Mouse (Mus musculus): ENCODE data around the gene Fgf5.

Gene Fgf5

DNA sequence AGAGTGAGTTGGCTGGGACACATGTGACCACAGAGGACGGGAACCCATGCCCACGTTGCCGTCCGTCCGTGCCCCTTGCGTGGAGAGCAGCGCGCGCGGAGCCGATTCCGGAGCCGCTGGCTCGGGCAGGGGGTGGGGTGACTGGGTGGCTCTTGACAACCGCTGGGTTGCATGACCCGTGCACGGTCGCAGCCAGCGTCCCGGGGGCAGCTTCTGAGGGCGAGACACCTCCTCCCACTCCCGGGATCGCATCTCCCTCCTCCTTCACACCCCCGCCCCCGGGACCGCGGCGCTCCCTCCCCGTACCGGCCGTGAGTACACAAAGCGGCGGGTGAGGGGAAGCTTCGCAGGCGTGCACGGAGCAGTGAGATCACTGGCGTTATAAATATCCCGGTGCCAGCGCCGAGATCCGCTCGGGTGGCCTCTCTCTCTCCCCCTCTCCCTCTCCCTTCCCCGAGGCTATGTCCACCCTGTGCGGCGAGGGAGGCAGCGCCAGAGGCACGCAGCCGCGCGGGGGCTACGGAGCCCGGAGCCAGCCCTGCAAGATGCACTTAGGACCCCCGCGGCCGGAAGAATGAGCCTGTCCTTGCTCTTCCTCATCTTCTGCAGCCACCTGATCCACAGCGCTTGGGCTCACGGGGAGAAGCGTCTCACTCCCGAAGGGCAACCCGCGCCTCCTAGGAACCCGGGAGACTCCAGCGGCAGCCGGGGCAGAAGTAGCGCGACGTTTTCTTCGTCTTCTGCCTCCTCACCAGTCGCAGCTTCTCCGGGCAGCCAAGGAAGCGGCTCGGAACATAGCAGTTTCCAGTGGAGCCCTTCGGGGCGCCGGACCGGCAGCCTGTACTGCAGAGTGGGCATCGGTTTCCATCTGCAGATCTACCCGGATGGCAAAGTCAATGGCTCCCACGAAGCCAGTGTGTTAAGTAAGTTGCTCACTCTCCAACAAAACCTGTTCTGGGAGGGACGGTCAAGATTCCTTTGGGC lies at the start of gene Fgf5:
Gene Fgf5, plus strand, starts transcription at position 347 of the 984 bp plus-strand sequence.
- CTCF ChIA-PET = no interaction called here

DNA sequence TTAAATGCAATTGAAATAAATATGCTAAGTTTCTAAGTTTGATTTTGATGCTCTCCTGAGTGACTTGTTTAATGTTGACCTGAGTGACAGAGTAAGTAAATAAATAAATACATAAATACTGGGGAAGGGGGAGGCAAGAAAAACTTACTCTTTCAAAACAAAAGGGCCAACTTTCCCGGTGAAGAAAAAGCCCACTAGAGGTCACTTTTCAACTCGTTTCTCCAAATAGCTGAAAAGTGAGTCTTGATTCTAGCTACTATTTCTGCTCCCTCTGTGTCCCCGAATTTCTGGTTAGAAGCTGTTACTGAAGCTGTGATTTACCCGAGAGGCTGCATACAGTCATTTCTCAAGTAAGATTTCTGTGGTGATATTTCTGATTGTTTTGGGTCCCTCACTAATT lies 41.5 kb upstream of the Fgf5 start:
- CTCF ChIA-PET = no interaction called here

DNA sequence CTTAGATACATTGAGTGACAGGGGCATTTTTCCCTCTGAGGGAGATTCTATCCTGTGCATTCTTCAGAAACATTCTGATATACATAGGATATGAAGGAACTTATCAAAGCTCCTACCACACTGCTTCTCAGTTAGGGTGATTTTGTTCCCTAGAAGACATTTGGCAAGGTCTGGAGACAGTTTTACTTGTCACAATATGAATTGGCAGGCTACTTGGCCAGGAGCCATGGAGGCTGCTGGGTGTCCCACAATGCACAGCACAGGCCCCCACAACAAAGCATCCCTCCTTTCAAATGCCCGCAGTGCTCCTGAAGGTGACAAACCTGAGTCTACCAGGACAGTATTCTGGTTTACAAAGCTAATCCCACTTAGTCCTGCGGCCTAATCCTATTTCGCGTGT lies 32.0 kb upstream of the Fgf5 start:
- CTCF ChIA-PET = no interaction called here

DNA sequence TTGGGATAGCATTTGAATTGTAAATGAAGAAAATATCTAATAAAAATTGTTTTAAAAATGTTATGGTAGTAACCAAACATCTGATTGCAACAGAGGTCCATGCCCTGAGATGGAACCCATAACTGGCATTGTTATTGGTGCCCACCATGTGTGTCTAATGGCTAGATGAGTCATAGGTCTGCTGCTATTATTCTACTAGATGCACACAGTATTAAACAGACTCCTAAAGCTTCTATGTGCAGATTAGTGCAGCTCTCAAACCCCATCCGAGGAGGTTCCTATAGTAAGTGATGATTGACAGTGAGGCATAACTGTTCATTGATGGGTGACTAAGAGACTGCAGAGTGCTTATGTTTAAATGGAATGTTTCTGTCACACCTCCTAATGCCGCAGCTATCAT lies 27.3 kb upstream of the Fgf5 start:
- CTCF ChIA-PET = no interaction called here

DNA sequence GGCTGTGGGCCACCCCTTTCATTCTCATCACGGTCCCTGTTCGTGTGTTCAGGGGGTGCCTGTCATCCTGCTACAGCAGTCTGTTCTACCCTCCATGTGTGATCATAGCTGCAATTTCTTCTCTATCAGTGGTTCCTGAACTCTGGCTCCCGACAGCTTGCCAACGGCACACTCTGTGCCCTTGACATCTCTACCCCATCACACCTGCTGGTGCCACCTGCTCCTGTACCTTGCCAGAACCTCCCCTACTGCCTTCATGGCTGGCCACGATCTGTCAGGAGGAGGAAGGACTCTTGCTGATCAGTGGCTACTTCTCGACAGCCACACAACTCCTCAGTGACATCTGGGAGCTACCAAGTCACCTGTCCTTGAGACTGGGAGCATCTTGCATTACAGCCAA lies 24.5 kb upstream of the Fgf5 start:
- CTCF ChIA-PET = no interaction called here

DNA sequence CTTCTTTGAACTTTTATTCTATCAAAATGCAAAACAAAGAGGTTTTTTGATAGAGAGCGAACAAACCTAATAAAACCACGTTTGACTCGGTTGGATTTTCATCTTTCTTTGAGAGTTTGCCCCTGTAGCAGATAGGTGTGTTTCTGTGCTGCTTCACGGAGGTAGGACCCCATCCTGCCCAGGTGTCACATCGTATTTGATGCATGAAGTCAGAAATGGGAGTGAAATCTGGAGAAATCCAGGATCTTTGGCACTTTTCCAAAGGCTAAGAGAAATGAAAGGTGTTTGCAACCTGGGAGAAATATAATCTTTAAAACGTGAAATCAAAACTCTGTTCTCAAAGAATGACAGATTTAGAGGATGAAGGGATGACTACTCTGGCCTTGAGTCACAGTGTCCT lies 15.5 kb upstream of the Fgf5 start:
- CTCF ChIA-PET = no interaction called here

DNA sequence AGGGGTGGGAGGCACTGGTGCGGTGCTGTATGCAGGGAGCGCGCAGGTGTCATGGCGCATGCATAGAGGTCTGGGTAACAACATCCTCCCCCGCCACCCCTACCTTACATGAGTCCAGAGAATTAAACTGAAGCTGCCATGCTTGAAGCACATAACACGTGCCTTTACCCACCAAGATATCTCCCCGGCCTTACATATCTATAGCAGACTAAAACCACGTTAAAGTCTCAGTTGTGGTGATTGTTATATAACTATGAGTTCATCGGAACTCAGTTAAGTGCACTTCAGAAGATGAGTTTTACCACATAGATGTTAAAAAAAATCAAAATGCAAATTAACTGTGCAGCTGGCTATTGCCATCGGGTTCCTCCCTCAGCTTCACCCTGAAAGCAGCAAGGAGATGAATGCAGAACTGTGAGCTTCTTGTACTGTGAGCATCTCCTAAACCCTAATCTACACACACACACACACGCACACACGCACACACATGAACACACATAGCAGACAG lies 12.6 kb upstream of the Fgf5 start:
- CTCF ChIA-PET = no interaction called here

DNA sequence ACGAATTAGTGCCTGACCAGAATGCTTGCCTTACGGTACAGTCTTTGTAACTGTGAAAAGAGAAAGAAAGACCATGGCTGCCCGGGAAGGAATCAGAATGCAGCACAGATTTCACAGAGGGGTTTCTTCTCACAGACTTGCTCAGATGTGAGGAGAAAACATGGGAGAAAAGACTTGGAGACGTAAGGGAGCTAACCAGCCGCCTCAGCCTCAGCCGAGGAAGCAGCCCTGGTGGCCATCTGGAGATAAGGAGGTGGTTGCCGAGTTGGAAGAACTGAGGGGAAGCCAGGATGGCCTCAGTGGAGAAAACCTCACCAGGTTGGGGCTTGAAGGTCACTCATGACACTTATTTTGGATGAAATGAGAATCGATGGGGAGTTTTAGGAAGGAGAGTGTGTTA lies 8.7 kb upstream of the Fgf5 start:
- CTCF ChIA-PET = interaction anchor here (0.5 kb wide), 1 partner anchor 1368 kb away, joined by 3 read pairs; no protein-coding TSS in a partner anchor

DNA sequence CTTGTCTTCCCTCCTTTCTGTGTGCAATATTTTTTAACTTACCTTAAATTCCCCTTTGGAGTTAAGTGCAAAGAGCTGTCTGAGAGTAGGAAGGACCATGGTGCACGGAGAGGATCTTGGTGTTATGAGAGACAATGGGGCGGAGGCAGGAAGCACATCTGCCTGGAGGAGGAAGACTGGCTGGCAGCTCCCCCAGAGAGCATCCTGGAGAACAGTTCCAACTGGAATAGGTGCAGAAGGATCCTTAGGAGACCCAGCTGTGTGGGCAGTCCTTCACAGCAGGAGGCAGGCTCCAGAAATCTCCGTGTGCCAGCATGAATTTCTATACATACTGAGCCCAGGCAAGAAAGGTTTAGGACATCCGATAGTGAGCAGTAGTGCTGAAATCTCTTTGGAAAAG lies 8.0 kb upstream of the Fgf5 start:
- CTCF ChIA-PET = interaction anchor here (0.5 kb wide), 1 partner anchor 1369 kb away, joined by 3 read pairs; no protein-coding TSS in a partner anchor

DNA sequence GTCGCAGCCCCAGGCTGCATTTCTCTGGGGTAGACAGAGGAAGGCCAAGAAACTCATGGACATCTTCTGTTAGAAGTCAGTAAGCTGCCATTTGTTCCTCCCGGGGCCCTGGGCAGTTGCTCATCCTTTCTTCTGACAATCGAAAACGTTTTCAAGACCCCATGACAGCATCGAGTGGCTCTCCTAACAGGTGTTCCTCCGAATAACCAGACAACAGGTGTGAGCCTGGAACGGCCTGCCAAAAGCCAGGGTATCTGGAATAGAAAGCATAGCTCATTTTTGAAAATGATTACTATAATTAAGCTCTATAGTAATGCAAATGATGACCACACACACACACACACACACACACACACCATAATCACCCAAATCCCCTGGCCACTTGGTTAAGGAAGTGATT lies 7.2 kb upstream of the Fgf5 start:
- CTCF ChIA-PET = no interaction called here

DNA sequence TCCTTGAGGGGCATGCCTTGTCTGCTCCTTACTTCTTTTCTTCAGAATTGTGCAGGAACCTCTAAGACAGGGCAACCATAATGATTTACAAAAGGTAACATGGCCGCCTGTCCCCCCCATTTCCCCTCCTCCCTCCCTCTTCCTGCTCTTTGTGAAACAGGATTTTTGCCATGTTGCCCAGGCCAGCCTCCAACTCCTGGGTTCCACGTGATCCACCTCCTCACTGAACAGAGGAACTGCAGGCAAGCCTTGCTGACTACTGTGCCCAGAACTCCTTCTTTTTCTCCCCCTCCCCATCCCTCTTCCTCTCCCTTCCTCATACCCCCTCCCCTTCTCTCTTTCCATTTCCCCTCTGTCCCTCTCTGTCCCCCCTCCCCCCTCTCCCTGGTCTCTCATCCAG lies 6.5 kb upstream of the Fgf5 start:
- CTCF ChIA-PET = no interaction called here

DNA sequence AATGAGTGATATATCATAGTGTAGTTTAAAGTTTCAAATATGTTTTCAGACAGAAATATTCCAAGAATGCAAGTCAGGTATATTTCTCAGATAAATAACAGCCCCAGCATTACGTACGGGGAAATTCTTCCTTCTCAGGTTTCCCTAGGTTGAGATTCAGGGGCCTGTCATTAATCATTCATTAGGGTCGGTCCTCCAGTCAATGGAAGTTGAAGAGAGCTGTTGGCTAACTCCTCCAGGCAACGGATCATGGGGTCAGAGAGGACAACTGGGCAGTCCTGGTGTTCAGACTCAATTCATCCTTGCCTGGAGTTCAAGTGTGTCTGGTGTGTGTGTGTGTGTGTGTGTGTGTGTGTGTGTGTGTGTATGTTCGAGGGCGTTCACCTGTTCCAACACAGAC lies 837 bp upstream of the Fgf5 start:
- CTCF ChIA-PET = no interaction called here

DNA sequence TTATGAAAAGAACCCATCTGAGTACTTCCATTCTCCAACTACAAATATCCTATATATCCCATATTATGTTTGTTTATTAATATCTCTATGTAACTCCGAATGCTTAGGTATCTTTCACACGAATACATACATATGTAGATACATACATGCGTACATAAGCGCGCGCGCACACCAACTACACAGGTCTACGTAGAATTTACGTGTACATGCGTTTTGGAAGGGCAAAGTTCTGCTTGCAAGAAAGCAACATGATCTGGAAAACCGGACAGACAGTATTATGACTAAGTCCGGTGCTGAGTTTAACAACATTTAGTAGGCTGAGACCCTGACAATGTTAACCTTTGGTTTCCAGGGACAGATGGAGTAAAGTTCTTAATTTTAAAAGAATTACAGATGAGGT lies 1.2 kb downstream of the Fgf5 start:
- CTCF ChIA-PET = no interaction called here

DNA sequence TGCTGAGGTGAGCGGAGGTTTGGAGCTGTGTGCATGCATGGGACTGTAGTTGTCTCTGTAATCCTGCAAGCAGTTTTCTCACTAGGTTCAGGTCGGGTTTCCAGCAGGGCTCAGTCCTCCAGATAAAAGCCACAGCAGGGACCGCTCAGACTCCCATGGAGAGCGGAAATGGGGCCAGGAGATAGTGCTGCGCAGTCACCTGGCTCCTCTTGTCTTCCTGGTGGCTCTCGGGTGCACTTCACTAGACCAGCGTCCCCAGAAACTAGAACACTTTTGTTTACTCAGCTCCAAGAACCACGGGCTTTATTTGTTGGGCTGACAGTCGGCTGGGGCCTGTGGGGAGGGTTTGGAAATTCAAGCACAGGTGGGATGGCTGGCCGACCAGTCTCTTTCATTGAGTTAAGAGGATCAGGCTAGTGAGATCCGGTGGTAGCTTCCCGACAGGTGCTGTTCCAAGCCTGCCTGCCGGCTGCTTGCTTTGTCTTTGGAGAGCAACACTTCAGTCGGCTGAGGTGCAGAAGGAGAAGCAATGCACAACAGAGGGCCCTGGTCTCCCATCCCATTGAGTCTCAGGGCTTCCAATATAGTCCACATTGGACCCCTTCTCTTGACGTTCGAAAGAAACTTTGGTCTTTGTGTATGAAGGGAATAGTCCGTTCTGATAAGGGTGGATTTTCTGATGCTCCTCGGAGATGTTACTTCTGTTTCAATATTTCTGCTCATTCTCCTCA lies 1.9 kb downstream of the Fgf5 start:
- CTCF ChIA-PET = no interaction called here

DNA sequence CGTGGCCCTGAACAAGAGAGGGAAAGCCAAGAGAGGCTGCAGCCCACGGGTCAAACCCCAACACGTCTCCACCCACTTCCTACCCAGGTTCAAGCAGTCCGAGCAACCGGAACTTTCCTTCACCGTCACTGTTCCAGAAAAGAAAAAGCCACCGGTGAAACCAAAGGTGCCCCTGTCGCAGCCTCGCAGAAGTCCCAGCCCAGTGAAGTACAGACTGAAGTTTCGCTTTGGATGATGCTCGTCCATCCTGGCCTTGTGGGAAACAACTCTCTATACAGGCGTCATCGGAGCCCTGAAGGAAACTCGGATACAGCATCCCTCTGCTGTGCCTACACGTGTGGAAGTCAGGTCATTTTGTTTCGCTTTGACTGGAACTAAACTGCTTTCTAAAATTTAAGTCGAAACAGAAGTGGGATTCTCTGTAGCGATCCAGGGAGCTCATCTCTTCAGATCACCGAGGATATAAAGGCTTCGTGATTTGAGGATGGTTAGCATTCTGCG lies 21.4 kb downstream of the Fgf5 start:
- CTCF ChIA-PET = no interaction called here

DNA sequence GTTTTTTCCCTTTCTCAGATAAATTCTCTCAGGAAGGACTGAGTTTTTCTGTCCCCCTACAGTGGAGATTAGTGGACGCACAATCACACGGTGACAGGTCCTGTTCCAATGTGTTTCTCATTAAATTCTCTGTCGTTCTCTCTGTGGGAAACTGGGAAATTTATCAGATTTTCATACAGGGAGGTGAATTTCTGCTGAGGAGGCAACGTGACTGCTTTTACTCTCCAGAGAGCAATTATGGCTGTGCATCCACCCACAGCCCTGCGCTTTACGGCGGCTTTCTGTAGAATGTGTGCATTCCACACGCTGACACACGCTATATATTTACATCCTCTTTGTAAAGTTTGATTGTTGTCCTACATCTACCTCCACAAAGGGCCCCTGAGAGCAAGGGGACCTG lies 28.0 kb downstream of the Fgf5 start:
- CTCF ChIA-PET = no interaction called here

DNA sequence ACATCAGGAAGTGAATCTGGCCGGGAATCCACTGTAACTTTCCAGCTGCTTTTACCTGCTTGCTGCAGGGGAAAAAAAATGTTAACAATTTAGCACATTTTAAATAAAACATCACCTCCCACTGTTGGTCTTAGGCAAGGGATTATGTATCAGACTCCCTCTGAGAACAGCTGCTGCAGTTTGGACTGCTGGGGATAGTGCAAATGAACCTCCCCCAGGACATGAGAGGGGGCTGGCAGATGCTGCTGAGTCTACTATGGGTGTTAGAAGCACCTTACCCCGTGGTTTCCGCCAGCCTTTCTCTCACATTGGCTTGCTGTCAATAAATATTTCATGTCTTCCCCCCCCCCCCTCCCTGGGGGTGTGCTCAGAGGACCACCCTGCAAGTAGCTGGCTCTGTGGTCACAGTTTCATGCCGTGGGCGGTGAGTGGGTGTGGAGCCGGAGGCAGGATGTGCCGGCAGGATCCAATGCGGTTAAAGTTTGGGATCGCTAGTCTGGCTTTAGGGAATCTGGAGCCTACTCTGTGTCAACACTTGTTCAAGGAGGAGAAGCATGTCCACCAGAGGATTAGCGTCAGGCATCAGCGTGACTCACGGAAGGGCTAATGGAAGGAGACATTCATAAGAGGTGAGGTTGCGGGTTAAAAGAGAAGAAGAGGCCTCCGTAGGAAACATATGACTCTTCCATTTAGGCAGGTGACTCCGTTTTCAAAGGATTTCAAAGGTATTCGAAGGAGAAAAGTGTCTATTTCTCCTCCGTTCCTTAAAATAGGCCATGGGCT lies 29.9 kb downstream of the Fgf5 start:
- CTCF ChIA-PET = interaction anchor here (0.6 kb wide), 1 partner anchor 561 kb away, joined by 7 read pairs; no protein-coding TSS in a partner anchor

DNA sequence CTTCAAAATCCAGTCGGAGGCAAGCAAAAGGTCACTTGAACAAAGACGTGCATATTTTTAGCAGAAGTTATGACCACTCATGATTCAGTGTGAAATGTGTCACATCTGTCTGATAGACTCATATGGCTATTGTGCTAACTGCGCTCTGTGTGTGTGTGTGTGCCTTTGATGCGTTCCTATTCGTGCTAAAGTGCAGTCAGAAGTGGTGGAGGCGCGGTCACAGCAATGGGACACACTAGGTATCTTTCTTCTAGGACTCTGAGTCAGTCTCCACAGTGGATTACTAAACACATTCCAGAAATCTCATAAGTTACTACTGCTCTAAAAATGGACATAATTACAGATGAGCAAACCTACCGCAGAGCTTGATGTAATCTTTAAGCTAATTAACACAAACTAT lies 36.7 kb downstream of the Fgf5 start:
- CTCF ChIA-PET = no interaction called here

DNA sequence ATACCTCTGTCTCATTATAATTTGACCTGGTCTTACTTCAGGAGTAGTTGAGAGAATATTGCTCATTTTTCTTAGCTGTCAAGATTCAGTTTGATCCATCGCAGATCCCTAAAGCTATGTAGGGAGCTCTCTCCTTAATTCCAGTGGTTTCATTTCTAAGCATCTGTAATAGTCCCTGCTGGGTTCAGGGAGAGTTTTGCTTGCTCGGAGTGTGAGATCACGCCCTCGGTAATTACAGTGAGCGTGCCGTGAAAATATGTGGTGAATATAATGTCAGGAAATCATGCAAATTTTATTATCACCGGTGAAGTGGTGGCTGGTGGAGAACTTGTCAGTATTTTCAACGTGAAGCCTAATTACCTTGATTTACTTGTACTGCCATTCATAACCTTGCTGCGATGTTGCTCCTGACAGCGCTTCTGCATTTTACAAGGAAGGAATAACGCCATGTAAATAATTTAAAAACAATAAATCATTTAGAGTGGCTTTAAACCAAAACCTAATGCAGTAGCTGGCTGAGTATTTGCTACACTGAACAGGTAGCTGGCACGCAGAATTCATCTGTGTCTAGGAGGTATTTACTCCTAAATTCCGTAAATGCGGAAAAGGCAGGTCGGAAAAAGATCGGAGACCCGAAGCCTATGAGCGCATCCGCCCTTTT lies 38.5 kb downstream of the Fgf5 start:
- CTCF ChIA-PET = no interaction called here

DNA sequence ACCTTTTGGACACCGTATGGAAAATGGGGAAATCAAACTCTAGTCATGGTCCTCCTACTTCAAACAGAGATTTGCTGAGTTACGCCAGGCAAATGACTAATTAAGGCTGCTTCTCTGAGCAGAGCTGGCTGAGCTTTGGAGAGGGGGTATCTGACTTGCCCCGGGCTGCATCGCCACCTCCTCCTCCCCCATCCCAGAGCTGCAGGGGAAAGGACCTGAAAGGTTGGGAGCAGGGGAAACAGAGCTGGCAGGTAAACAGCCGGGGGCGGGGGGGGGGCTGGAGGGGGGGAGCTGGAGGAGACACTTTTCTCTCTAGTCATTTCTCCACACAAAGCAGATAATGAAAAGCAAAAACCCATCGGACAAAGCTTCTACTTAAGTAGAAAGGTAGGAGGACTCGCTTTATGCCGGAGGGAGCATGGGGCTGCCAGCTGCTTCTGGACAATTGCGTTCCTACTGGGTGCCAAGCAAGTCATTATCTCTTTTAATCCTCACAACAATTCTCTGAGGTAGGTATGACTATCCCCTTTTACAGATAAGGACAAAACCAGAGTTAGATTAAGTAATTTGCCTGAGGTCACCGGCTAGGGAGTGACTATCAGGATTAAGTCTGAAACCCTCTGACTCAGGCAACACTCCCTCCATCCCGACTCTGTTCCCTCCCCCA lies 39.2 kb downstream of the Fgf5 start:
- CTCF ChIA-PET = no interaction called here

DNA sequence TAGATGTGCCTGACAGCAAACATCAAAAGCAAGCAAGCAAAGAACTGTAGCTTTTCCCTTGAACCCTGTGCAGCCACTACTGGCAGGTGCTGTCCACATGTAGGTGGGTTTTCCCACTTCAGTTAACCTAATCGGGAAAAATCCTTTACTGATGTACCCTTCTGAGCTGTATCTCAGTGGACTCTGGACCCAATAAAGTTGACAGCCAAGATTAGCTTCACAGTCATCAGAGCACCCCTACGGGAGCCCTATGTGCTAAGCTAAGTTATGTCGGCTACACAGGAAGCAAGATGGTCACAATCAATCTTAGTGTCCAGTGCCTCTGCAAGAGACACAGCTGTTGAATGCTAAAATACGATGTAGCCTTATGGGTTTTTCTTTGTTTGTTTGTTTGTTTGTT lies 46.1 kb downstream of the Fgf5 start:
- CTCF ChIA-PET = no interaction called here

Measured in spleen, embryonic (tissue).